8 mouse cellular contexts compared by ENCODE assay signal in genomic region chr12:102387219-102387917, GRCm38 (mm10). TPM values are rescaled to one million over a fixed set of nuclear protein-coding genes. Genes with fewer than 3 reads are reported as not detected.
DNase-seq lines count a peak whose midpoint lies in the region; ATAC-seq lines count a peak whose summit lies in the region.

No protein-coding gene starts in this region.

- H3K9ac ChIP-seq in intestine, embryonic 16.5 days (ENCODE audit: low read depth, low read length), result no peak overlapping the region
- no peak overlapping the region for H3K9ac ChIP-seq in midbrain, embryonic 11.5 days (ENCODE audit: low read length)

- intact Hi-C loops in gastrocnemius, postnatal 14 days (cut with DNase I; ENCODE audit: low total_unique reads), result loop anchor here (5.0 kb wide), 2 partner anchors 390 to 405 kb away; no protein-coding TSS in a partner anchor
- intact Hi-C loops in left cerebral cortex, postnatal 25 days (cut with DNase I), result loop anchor here (5.0 kb wide), 2 partner anchors 205 to 385 kb away; no protein-coding TSS in a partner anchor

- H3K9me3 ChIP-seq in intestine, embryonic 16.5 days (ENCODE audit: control insufficient read depth, low read length), result no peaks in the 10 kb centered on the region
- H3K9me3 ChIP-seq in midbrain, embryonic 11.5 days (ENCODE audit: control insufficient read depth, low read length), result no peaks in the 10 kb centered on the region

- no peak overlapping the region for H3K4me3 ChIP-seq in intestine, embryonic 16.5 days (ENCODE audit: low read length)
- no peak overlapping the region for H3K4me3 ChIP-seq in midbrain, embryonic 11.5 days (ENCODE audit: low read depth, low read length)

- H3K4me1 ChIP-seq in intestine, embryonic 16.5 days (ENCODE audit: control insufficient read depth, insufficient read depth, low read length), result no peaks in the 10 kb centered on the region
- no peaks in the 10 kb centered on the region for H3K4me1 ChIP-seq in midbrain, embryonic 11.5 days (ENCODE audit: control insufficient read depth, insufficient read depth, low read length)

- ATAC-seq in intestine, embryonic 16.5 days, result peak; percentile 47
- ATAC-seq in midbrain, embryonic 11.5 days (ENCODE audit: low FRiP score), result peak; percentile 79

- DNase-seq in adrenal gland, adult 18-20 months (ENCODE audit: low spot score in 2 of 2), result peak; percentile 84 to 87
- DNase-seq in embryo, embryonic 10 days (ENCODE audit: low spot score), result peak; percentile 89
- peak; percentile 81 for DNase-seq in gastrocnemius, postnatal 14 days
- peak; percentile 88 to 92 for DNase-seq in left cerebral cortex, postnatal 25 days (ENCODE audit: low spot score in 2 of 2)
- peak; percentile 98 for DNase-seq in midbrain, embryonic 11.5 days (ENCODE audit: low spot score, missing footprints)
- DNase-seq in right cerebral cortex, postnatal 4 days, result peak; percentile 93
- DNase-seq in urinary bladder, postnatal 4 days (ENCODE audit: low spot score in 2 of 2), result peak; percentile 64 to 87

- H3K36me3 ChIP-seq in intestine, embryonic 16.5 days (ENCODE audit: control insufficient read depth, insufficient read depth, low read length), result peaks cover 6% of the 10 kb centered on the region; the same call in 1 of the 2 replicates
- no peaks in the 10 kb centered on the region for H3K36me3 ChIP-seq in midbrain, embryonic 11.5 days (ENCODE audit: control insufficient read depth, insufficient read depth, low read length)

- no peak overlapping the region for H3K27ac ChIP-seq in intestine, embryonic 16.5 days (ENCODE audit: low read length)
- H3K27ac ChIP-seq in midbrain, embryonic 11.5 days (ENCODE audit: low read depth, low read length), result no peak overlapping the region

- H3K27me3 ChIP-seq in intestine, embryonic 16.5 days (replicated peaks; ENCODE audit: control insufficient read depth, insufficient read depth, low read length), result no peaks in the 10 kb centered on the region
- peaks cover 5% of the 10 kb centered on the region; the same call in 1 of the 2 replicates for H3K27me3 ChIP-seq in midbrain, embryonic 11.5 days (ENCODE audit: control insufficient read depth, insufficient read depth, low read length)

- H3K4me2 ChIP-seq in intestine, embryonic 16.5 days (ENCODE audit: low read depth, low read length), result no peak overlapping the region
- no peak overlapping the region for H3K4me2 ChIP-seq in midbrain, embryonic 11.5 days

- 56% methylated on average over 16 of the region's 16 CpGs for WGBS in intestine, embryonic 16.5 days
- WGBS in midbrain, embryonic 11.5 days, result 52% methylated on average over 16 of the region's 16 CpGs

RNA-seq across cellular contexts. Expression of gene Lgmn, which starts 52.2 kb away (rescaled TPM):
- 100 to 1,000 TPM in 1 of 2 experiments, 10 to 100 TPM in 1; 99.7 to 114 TPM for total RNA-seq in adrenal gland, adult 18-20 months (2021)
- 10 to 100 TPM; 51.2 to 64.3 TPM for total RNA-seq in gastrocnemius, postnatal 14 days (2021)
- polyA plus RNA-seq in intestine, embryonic 16.5 days (2015; fragmentation: Nextera tagmentation; extraction: Ambion mirVana), result 92.4 and 100 TPM in 2 replicates
- total RNA-seq in left cerebral cortex, postnatal 25 days (2021), result 100 to 1,000 TPM; 106 to 109 TPM
- polyA plus RNA-seq in midbrain, embryonic 11.5 days (2014; fragmentation: Nextera tagmentation; extraction: Ambion mirVana), result 61.3 and 63.6 TPM in 2 replicates
